Mouse (Mus musculus): ENCODE measurements at regions not wholly inside any gene's neighbourhood (a gene's known extent, or its start where the extent isn't known, plus 50 kb on each side); places are given as distances from the start of the nearest gene placed in this dataset.
A peak's percentile ranks its signal among the peaks of the same experiment; 100 is the strongest.
"Not testable (repeated sequence)": the region's sequence is repeated elsewhere in the genome, so short reads cannot be mapped to it uniquely, and the experiment has no call there.

GRCm38 (mm10) chr13:44469675-44470074 is 259.6 kb upstream of the Jarid2 start:
- 74% methylated on average over 6 of the region's 6 CpGs for WGBS
- ATAC-seq (ENCODE audit: insufficient number of reproducible peaks, low FRiP score, low TSS enrichment, low read depth): no peak
- H3K9ac ChIP-seq: no peak overlapping the region
- H3K27me3 ChIP-seq: no peaks in the 10 kb centered on the region
- H3K4me3 ChIP-seq (replicated peaks): no peak overlapping the region
- no peak overlapping the region for H3K4me2 ChIP-seq (replicated peaks)
- H3K36me3 ChIP-seq: no peaks in the 10 kb centered on the region
- no peaks in the 10 kb centered on the region for H3K9me3 ChIP-seq (replicated peaks)
- H3K27ac ChIP-seq (replicated peaks): 0 out of 2 replicates have a peak overlapping the region, but pooled peaks have one; percentile 55
- peaks cover 13% of the 10 kb centered on the region for H3K4me1 ChIP-seq

GRCm38 (mm10) chr13:44473200-44473599 is 256.1 kb upstream of the Jarid2 start:
- Histone ChIP-seq H3K4me1 (peaks cover 20% of the 10 kb centered on the region), H3K27me3 (no peaks in the 10 kb centered on the region), H3K4me2 (replicated peaks) (no peak overlapping the region), H3K27ac (replicated peaks) (no peak overlapping the region), H3K9me3 (replicated peaks) (no peaks in the 10 kb centered on the region), H3K9ac (no peak overlapping the region), H3K36me3 (no peaks in the 10 kb centered on the region), H3K4me3 (replicated peaks) (no peak overlapping the region)
- WGBS: 36% methylated on average over 6 of the region's 6 CpGs
- no peak for ATAC-seq (ENCODE audit: insufficient number of reproducible peaks, low FRiP score, low TSS enrichment, low read depth)

GRCm38 (mm10) chr13:44476901-44477300 is 252.4 kb upstream of the Jarid2 start:
- Histone ChIP-seq H3K27ac (replicated peaks) (no peak overlapping the region), H3K9ac (no peak overlapping the region), H3K4me1 (peaks cover 14% of the 10 kb centered on the region; the same call in 1 of the 2 replicates), H3K4me3 (replicated peaks) (no peak overlapping the region), H3K4me2 (replicated peaks) (no peak overlapping the region), H3K9me3 (replicated peaks) (no peaks in the 10 kb centered on the region), H3K36me3 (no peaks in the 10 kb centered on the region), H3K27me3 (no peaks in the 10 kb centered on the region)
- no peak for ATAC-seq (ENCODE audit: insufficient number of reproducible peaks, low FRiP score, low TSS enrichment, low read depth)
- WGBS: 38% methylated on average over 8 of the region's 8 CpGs

- no peak overlapping the region for H3K9ac ChIP-seq
- 79% methylated on average over 7 of the region's 7 CpGs for WGBS
- no peak for ATAC-seq (ENCODE audit: insufficient number of reproducible peaks, low FRiP score, low TSS enrichment, low read depth)
These were observed 249.1 kb upstream of the Jarid2 start for GRCm38 (mm10) chr13:44480128-44480527.

DNA sequence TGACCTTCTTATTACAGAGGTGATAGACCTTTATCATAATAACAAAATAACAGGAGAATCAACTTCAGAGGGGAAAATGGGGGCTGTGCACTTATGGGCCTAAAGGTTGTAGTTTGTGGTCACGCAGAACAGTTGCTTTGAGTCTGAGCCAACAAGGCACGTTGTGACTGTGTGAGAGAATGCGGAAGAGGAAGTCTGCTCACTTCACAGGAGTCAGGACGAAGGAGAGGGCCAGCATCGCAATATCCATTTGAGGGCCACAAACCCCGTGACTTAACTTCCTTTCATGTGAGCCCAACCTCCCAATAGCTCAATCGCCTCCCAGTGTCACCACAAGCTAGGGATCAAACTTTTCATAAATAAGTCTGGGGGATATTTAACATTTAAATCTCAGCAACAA is 246.6 kb upstream of the Jarid2 start:
- H3K4me2 ChIP-seq (replicated peaks): no peak overlapping the region
- no peak overlapping the region for H3K9ac ChIP-seq
- no peak overlapping the region for H3K27ac ChIP-seq (replicated peaks)
- H3K36me3 ChIP-seq: no peaks in the 10 kb centered on the region
- H3K4me3 ChIP-seq (replicated peaks): no peak overlapping the region
- peaks cover 12% of the 10 kb centered on the region for H3K4me1 ChIP-seq
- no peaks in the 10 kb centered on the region for H3K27me3 ChIP-seq
- no peaks in the 10 kb centered on the region for H3K9me3 ChIP-seq (replicated peaks)
- 71% methylated on average over 7 of the region's 7 CpGs for WGBS
- no peak for ATAC-seq (ENCODE audit: insufficient number of reproducible peaks, low FRiP score, low TSS enrichment, low read depth)

More at GRCm38 (mm10) chr13:44480128-44480527, 249.1 kb upstream of the Jarid2 start:
- Histone ChIP-seq H3K4me3 (replicated peaks) (no peak overlapping the region), H3K36me3 (no peaks in the 10 kb centered on the region), H3K27ac (replicated peaks) (no peak overlapping the region), H3K4me2 (replicated peaks) (no peak overlapping the region), H3K27me3 (no peaks in the 10 kb centered on the region), H3K4me1 (peaks cover 18% of the 10 kb centered on the region), H3K9me3 (replicated peaks) (no peaks in the 10 kb centered on the region)

- H3K27me3 ChIP-seq: no peaks in the 10 kb centered on the region
- H3K9ac ChIP-seq: no peak overlapping the region
- ATAC-seq (ENCODE audit: insufficient number of reproducible peaks, low FRiP score, low TSS enrichment, low read depth): no peak
- 42% methylated on average over 14 of the region's 14 CpGs for WGBS
- H3K36me3 ChIP-seq: no peaks in the 10 kb centered on the region
- H3K4me2 ChIP-seq (replicated peaks): no peak overlapping the region
- peaks cover 12% of the 10 kb centered on the region for H3K4me1 ChIP-seq
- no peaks in the 10 kb centered on the region for H3K9me3 ChIP-seq (replicated peaks)
- H3K27ac ChIP-seq (replicated peaks): no peak overlapping the region
- no peak overlapping the region for H3K4me3 ChIP-seq (replicated peaks)
These were observed 244.5 kb upstream of the Jarid2 start for GRCm38 (mm10) chr13:44484582-44485329.

DNA sequence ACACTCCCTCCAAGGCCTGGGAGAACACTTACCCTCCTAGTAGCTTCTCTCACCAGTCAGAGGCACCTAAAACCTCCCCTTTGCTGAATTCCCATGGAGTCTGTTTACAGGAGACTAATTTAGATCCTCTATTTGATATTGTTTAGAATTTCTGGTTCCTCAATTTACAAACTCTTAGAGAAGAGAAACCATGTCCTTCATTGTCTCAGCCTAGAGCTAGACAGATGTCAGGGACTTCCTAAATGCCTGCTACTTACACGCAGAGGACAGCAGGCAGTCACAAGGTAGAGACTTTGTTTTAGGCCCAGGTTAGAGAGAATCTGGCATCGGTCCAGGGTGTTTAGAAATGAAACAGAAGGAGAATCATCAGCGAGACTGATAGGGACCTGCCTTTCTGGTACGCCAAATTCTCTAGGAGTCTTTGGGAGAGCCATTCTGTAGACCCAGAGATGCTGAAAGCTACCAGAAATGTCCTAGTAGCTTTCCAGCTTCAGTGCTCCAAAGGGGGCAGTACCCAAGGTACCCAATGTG is 238.3 kb upstream of the Jarid2 start:
- ATAC-seq (ENCODE audit: insufficient number of reproducible peaks, low FRiP score, low TSS enrichment, low read depth): no peak
- H3K4me3 ChIP-seq (replicated peaks): no peak overlapping the region
- 58% methylated on average over 4 of the region's 4 CpGs for WGBS
- H3K9ac ChIP-seq: no peak overlapping the region
- no peaks in the 10 kb centered on the region for H3K36me3 ChIP-seq
- no peak overlapping the region for H3K27ac ChIP-seq (replicated peaks)
- no peak overlapping the region for H3K4me2 ChIP-seq (replicated peaks)
- no peaks in the 10 kb centered on the region for H3K27me3 ChIP-seq
- no peaks in the 10 kb centered on the region for H3K4me1 ChIP-seq
- no peaks in the 10 kb centered on the region for H3K9me3 ChIP-seq (replicated peaks)

GRCm38 (mm10) chr13:44493884-44494283 is 235.4 kb upstream of the Jarid2 start:
- H3K4me1 ChIP-seq: peaks cover 4% of the 10 kb centered on the region; the same call in 1 of the 2 replicates
- H3K27me3 ChIP-seq: no peaks in the 10 kb centered on the region
- no peaks in the 10 kb centered on the region for H3K36me3 ChIP-seq
- no peak overlapping the region for H3K4me2 ChIP-seq (replicated peaks)
- WGBS: 42% methylated on average over 3 of the region's 3 CpGs
- H3K9me3 ChIP-seq (replicated peaks): no peaks in the 10 kb centered on the region
- no peak overlapping the region for H3K9ac ChIP-seq
- no peak overlapping the region for H3K27ac ChIP-seq (replicated peaks)
- ATAC-seq (ENCODE audit: insufficient number of reproducible peaks, low FRiP score, low TSS enrichment, low read depth): no peak
- no peak overlapping the region for H3K4me3 ChIP-seq (replicated peaks)

DNA sequence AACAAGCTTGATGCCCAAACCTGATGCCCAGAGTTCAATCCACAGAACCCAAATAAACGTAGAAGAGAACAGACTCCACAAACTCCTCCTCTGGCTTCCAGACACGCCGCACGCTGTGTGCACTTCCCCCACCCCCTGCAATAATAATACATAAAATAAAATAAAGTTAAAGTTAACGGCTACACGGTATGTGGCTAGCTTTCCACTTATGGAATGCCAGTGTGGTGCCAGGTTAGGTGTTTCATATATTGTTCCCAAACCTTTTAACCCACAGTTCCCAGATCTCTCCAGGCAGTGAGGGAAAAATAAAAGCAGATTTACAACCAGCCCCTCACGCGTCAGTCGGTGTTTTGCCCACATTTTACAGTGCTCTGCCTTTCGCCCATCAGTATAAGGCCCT is 233.8 kb upstream of the Jarid2 start:
- H3K4me2 ChIP-seq (replicated peaks): no peak overlapping the region
- no peaks in the 10 kb centered on the region for H3K27me3 ChIP-seq
- no peak overlapping the region for H3K9ac ChIP-seq
- no peak overlapping the region for H3K27ac ChIP-seq (replicated peaks)
- ATAC-seq (ENCODE audit: insufficient number of reproducible peaks, low FRiP score, low TSS enrichment, low read depth): no peak
- no peak overlapping the region for H3K4me3 ChIP-seq (replicated peaks)
- no peaks in the 10 kb centered on the region for H3K36me3 ChIP-seq
- peaks cover 4% of the 10 kb centered on the region; the same call in 1 of the 2 replicates for H3K4me1 ChIP-seq
- WGBS: 66% methylated on average over 10 of the region's 10 CpGs
- H3K9me3 ChIP-seq (replicated peaks): no peaks in the 10 kb centered on the region

DNA sequence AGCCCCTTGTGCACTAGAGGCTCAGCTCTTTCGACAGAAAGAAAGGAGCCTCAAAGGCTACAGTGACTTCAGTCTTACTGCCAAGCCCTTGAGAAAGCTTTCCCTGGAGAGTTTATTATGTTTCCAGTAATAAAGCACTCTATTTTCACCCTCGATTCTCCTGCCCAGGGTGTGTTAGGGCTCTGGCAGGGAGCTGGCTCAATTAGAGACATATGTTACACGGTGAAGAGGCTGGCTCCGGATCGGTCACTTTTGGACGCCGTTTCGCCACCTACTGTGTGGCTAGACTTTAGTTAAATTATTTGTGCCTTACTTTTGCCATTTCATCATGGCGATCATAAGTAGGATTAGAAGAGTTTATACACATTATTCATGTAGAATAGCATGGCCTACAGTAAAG is 232.7 kb upstream of the Jarid2 start:
- no peak overlapping the region for H3K4me3 ChIP-seq (replicated peaks)
- H3K4me2 ChIP-seq (replicated peaks): no peak overlapping the region
- no peak overlapping the region for H3K27ac ChIP-seq (replicated peaks)
- H3K27me3 ChIP-seq: no peaks in the 10 kb centered on the region
- 43% methylated on average over 9 of the region's 9 CpGs for WGBS
- no peaks in the 10 kb centered on the region for H3K36me3 ChIP-seq
- no peak for ATAC-seq (ENCODE audit: insufficient number of reproducible peaks, low FRiP score, low TSS enrichment, low read depth)
- H3K9ac ChIP-seq: no peak overlapping the region
- H3K4me1 ChIP-seq: peaks cover 6% of the 10 kb centered on the region
- H3K9me3 ChIP-seq (replicated peaks): no peaks in the 10 kb centered on the region

GRCm38 (mm10) chr13:44500896-44501295 is 228.4 kb upstream of the Jarid2 start:
- not testable (repeated sequence) for H3K36me3 ChIP-seq; H3K27ac ChIP-seq (replicated peaks); H3K27me3 ChIP-seq; ATAC-seq (ENCODE audit: insufficient number of reproducible peaks, low FRiP score, low TSS enrichment, low read depth); H3K9me3 ChIP-seq (replicated peaks); H3K4me2 ChIP-seq (replicated peaks); H3K9ac ChIP-seq; H3K4me3 ChIP-seq (replicated peaks)
- H3K4me1 ChIP-seq: peaks cover 15% of the 10 kb centered on the region
- 81% methylated on average over 5 of the region's 5 CpGs for WGBS

Measured in embryonic facial prominence, embryonic 15.5 days (tissue).